Mouse (Mus musculus): ENCODE data around the gene Ush1g.

Ush1g gene

DNA sequence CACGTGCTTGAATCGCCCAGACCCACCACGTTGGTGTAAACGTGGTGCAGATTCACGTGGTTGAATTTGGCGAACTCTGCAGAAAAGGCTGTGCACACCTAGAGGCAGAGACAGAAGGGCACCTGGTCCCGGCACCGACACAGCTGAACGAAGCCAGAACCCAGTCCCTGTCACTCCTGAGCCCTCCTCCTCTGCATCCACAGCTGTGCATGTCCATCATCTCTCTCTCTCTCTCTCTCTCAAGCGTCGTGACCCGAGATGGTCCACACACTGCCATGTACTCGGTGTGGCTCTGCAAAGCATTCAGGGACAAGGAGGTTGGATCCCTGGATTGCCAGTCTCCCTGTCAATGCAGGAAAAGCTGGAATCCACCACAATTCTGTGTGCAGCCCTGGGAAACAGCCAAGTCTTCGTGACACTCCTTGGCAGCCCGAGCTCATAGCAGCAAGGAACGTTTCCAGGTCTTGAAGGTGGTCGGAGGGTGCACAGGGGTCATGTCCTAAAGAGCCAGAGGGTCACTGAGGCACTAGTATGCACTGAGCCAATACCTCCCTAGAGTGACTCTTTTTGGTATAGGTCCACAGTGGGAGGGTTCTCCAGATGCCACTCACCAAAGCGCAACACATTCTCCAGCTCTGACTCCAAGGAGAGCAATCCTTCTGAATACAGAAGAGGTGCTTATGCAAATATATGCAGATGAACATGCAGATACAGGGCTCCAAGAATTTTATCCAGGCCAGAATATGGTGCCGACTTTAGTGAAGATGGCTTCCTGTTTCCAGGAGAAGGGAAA lies 35.4 kb downstream of the Ush1g start:
- ChIA-PET POLR2A (interaction anchor here in 3 of 4 experiments (0.6 to 4.1 kb wide), 16 partner anchors 9 to 1806 kb away, joined by 3 to 46 read pairs (median 4); partner anchors contain the start of genes Fdxr (in 3 of the 3), Fads6 (in 2 of the 3), Grin2c (in 1 of the 3) and Jpt1 (in 1 of the 3)), CTCF (interaction anchor here in 3 of 4 experiments (0.6 to 1.5 kb wide), 9 partner anchors 9 to 576 kb away, joined by 3 to 6 read pairs (median 4); partner anchors contain the start of genes Fdxr (in 1 of the 3), Grin2c (in 1 of the 3) and Ush1g (in 1 of the 3))

DNA sequence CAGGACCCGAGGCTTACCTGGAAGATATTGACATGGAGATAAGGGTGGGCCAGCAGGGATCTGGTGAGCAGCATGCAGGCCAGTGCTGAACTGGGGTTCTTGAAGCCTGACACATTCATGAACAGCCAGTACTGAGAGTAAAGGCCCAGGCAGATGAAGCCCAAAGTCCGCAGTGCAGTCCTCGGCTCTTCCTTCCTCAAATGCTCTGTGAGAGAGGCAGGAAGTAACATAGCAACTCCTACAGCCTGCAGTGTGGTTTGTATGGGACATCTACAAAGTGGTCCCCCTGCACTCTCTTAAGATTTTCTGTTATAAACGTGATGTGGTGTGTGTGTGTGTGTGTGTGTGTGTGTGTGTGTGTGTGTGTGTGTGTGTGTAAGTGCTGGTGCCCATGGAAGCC lies 36.6 kb downstream of the Ush1g start:
- ChIA-PET CTCF (interaction anchor here in 3 of 4 experiments (0.6 to 1.5 kb wide), 5 partner anchors 8 to 103 kb away, joined by 3 to 6 read pairs (median 4); partner anchors contain the start of genes Fdxr (in 1 of the 3), Grin2c (in 1 of the 3) and Ush1g (in 1 of the 3)), POLR2A (interaction anchor here in 3 of 4 experiments (1.4 to 4.1 kb wide), 7 partner anchors 8 to 127 kb away, joined by 3 to 46 read pairs (median 19); partner anchors contain the start of genes Fdxr (in 3 of the 3) and Fads6 (in 1 of the 3))

DNA sequence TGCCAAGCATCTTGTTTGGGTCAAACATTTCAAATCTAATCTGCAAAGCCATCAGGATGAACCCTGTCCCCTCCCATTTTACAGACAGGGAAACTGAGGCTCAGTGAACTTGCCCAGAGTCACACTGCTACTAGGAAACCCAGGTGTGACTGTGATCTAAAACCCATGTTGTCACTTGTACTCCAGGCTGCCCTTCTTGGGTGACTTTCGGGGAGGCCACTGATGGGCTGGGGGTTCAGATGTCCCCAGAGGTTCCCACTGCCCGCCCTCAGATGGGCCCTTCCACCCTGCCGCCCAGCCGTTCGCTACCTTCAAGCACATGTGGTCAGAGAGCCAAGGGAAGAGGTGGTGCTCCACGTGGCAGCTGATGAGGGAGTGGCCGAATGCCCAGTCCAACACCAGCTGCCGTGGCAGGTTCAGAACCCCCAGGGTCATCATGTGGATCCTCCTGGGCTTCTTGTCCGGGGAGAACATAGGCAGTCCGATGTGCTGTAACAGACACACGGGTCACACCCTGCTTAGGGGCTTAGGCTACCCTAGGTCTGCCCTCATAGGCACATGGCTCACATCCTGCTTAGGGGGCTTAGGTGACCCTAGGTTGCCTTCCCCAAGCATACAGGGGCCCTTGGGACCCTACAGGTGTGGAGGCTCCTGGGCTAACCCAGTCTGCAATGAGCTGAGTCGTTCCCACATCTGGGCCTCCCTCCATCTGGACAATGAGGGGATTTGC lies 37.8 kb downstream of the Ush1g start:
- CTCF ChIA-PET = interaction anchor here in 3 of 4 experiments (0.5 to 1.6 kb wide), 3 partner anchors 38 to 93 kb away, joined by 3 to 6 read pairs (median 3); partner anchors contain the start of gene Ush1g (in 1 of the 3)
- POLR2A ChIA-PET = interaction anchor here in 1 of 4 experiments (1.3 to 1.7 kb wide), 2 partner anchors 8 to 9 kb away, joined by 4 read pairs; no protein-coding TSS in a partner anchor

DNA sequence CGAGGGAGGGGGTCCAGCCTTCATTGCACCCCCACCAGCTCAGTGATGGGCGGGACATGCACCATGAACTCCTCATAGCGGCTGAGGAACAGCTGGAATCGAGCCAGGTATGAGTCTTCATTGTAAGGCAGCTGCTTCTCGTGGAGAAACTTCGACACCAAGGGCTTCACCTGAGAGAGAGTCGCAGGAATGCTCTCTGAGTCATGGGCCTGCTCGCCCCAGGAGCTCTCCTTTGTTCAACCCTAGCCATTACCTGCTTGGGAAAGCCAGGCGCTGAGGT lies 38.4 kb downstream of the Ush1g start:
- POLR2A ChIA-PET = interaction anchor here in 2 of 4 experiments (0.6 to 2.2 kb wide), 5 partner anchors 9 to 120 kb away, joined by 3 to 8 read pairs (median 4); partner anchors contain the start of gene Slc9a3r1 (in 1 of the 2)
- CTCF ChIA-PET = interaction anchor here in 2 of 4 experiments (1.2 to 1.6 kb wide), 2 partner anchors 38 to 59 kb away, joined by 3 to 6 read pairs; partner anchors contain the start of gene Ush1g (in 1 of the 2)

DNA sequence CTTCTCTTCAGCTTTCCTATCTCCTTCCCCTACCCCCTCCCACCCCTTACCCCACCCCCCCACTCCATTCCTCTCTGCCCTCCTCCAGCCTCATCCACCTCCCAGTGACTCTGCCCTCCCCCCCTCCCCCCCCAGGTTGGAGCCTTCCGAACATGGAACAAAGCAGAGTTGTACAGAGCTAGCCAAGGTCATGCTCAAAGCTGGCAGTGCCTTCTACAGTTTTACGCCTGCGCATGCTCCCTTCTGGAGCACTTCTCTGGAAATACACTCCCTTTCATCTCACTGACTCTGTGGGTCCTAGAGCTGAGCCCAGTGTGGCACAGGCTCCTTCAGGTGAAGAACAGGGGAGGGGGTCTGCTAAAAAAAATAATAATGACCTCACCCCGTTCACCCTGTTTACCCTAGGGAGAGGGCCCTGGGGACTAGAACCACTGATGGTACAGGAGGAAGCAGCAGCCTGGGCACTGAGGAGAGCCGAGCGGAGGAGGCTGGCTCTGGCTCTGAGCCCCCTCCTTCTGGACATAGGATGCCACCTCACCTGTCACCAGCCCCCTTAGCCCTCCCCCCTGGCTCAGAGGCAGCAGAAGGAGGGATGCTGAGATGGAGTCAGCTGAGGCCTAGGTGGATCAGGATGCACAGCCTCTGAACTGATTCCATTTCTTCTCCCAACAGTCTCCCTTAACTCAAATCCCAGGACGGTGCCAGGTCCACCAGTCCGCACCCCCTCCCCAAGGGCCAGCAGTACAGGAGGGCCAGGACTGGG lies 38.9 kb downstream of the Ush1g start:
- CTCF ChIA-PET = interaction anchor here in 2 of 4 experiments (0.7 to 1.6 kb wide), 5 partner anchors 14 to 438 kb away, joined by 3 to 6 read pairs (median 4); partner anchors contain the start of genes Fads6 (in 1 of the 2) and Ush1g (in 1 of the 2)
- POLR2A ChIA-PET = interaction anchor here (0.6 to 2.2 kb wide), 10 partner anchors 10 to 180 kb away, joined by 3 to 8 read pairs (median 4); partner anchors contain the start of genes Fads6 (in 1 of the 4) and Slc9a3r1 (in 1 of the 4)

DNA sequence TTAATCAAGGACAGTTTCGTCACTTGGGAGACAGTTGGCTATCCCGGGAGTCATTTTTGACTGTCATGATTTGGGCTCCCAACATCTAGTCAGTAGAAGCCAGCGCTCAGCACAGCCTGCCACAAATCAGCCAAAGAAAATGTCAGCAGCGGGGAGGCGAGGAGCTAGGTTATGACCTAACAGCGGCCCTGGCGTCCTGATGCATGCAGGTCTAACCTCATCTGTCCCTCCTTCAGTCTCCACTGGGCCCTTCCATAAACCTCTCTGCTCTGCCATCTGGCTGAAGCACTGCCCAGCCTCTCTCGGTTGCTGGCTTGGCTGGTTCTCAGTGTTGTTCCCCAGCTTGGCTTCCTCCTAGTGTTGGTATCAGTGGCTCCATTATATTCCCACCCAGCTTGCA lies 39.5 kb downstream of the Ush1g start:
- ChIA-PET POLR2A (interaction anchor here in 3 of 4 experiments (0.8 to 2.2 kb wide), 8 partner anchors 10 to 179 kb away, joined by 3 to 8 read pairs (median 4); partner anchors contain the start of genes Fads6 (in 1 of the 3) and Slc9a3r1 (in 1 of the 3)), CTCF (interaction anchor here in 2 of 4 experiments (0.7 to 1.6 kb wide), 5 partner anchors 15 to 438 kb away, joined by 3 to 6 read pairs (median 4); partner anchors contain the start of genes Fads6 (in 1 of the 2) and Ush1g (in 1 of the 2))

DNA sequence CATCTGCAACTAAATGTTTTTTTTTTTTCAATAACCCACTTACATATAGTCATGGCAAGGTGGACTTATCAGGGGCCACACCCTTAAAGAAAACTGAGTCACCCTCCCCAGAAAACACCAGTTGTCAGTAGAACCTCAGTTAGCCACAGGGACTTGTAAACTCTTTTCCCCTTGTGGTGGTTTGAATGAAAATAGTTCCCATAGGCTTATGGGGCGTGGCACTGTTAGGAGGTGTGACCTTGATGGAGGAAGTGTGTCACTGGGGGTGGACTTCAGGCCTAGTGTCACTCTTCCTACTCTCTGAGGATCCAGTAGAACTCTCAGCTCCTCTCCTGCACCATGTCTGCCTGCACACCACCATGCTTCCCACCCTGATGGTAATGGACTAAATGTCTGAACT lies 42.1 kb downstream of the Ush1g start:
- CTCF ChIA-PET = interaction anchor here in 1 of 4 experiments (1.1 kb wide), 1 partner anchor 57 kb away, joined by 12 read pairs; no protein-coding TSS in a partner anchor

DNA sequence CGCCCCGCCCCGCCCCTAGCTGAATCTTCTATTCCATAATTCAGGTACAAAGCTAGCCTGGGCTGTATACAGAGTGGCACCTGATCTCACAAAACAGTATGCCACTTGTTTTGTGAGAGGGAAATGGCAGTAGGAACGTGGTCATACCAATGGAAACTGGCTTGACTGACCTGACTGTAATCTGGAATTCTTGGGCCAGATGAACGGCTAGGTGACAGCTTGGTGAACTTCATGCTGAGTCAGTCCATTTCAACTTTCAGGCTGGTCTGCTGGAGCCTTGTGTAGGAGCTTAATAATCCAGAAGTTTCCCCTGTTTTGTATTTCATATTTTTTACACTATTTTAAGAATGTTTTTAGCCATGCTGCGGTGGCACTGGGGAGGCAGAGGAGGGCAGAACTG lies 43.7 kb downstream of the Ush1g start:
- ChIA-PET CTCF (interaction anchor here in 1 of 4 experiments (1.7 to 2.5 kb wide), 3 partner anchors 12 to 150 kb away, joined by 4 to 22 read pairs (median 21); partner anchors contain the start of gene Grin2c), POLR2A (interaction anchor here in 3 of 4 experiments (0.7 to 3.1 kb wide), 13 partner anchors 9 to 746 kb away, joined by 3 to 32 read pairs (median 10); partner anchors contain the start of genes Nat9 (in 1 of the 3) and Tmem104 (in 1 of the 3))

More for the DNA sequence above, 42.1 kb downstream of the Ush1g start:
- POLR2A ChIA-PET = no interaction called here

DNA sequence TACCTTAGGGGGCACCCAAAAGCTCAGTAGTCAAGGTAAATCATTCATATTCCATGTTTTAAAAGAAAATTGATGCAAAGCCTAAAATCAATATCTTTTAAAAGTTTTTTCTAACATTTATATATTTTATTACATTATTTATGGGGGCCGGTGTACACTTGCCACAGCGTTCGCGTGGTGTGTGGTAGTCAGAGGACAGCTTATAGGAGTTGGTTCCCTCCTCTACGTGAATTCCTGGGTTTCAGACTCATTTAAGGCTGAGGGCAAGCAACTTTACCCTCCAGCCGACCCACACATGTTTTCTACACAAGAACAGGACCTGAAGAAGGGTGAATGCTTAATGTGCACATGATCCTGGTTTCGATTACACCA lies 44.3 kb downstream of the Ush1g start:
- CTCF ChIA-PET = interaction anchor here (0.5 to 2.5 kb wide), 26 partner anchors 9 to 754 kb away, joined by 3 to 22 read pairs (median 4); partner anchors contain the start of genes Cdr2l (in 1 of the 4), Grin2c (in 1 of the 4) and Slc9a3r1 (in 1 of the 4)
- POLR2A ChIA-PET = interaction anchor here (0.6 to 3.2 kb wide), 103 partner anchors 9 to 1156 kb away, joined by 3 to 46 read pairs (median 5); partner anchors contain the start of genes Slc9a3r1 (in 4 of the 4), Grin2c (in 3 of the 4), Jpt1 (in 3 of the 4) and Cdr2l (in 2 of the 4)

DNA sequence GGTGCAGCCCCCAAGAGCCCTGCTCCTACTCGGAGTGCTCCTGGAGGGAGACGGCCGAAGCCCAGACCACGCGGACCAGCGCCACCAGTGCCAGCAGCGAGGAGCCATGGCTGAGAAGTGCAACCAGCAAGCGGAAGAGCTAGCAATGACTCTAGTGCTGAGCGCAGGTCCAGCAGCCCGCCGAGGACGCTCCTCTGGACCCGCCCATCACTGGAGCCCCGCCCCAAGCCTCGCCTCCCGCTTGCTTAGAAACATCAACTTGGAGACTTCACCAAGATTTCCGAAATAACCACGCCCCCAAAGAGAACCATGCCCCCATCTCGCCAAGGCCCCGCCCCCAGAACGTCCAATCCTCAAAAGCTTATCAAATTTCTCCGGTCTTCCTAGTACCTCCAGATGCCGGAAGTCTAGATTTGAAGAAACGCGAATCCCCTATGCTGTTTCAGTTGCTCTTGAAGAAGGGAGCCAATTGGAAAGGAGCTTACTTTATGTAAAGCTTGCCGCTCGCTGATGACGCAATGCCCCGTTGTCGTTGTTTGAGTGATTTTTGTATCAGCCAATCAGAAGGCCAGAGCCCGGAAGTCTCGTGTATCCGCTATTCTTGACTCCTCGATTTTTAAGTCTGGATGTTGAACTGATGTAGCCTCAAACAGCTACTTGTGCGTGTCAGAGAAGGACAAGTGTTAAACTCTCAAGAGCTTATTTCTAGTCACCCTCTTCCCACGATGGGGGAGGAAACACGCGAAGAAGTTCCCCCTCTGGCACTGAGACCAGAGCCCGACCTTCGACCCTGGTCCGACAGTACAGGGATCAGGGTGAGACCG lies 44.8 kb downstream of the Ush1g start, which contains the start of gene Fdxr:
TSS of gene Fdxr (minus strand) at position 271 of the 824 bp plus-strand sequence.
- POLR2A ChIA-PET = interaction anchor here (0.6 to 3.2 kb wide), 133 partner anchors 9 to 1157 kb away, joined by 3 to 46 read pairs (median 4); partner anchors contain the start of genes Fads6 (in 4 of the 4), Slc9a3r1 (in 4 of the 4), Grin2c (in 3 of the 4) and Jpt1 (in 3 of the 4)

DNA sequence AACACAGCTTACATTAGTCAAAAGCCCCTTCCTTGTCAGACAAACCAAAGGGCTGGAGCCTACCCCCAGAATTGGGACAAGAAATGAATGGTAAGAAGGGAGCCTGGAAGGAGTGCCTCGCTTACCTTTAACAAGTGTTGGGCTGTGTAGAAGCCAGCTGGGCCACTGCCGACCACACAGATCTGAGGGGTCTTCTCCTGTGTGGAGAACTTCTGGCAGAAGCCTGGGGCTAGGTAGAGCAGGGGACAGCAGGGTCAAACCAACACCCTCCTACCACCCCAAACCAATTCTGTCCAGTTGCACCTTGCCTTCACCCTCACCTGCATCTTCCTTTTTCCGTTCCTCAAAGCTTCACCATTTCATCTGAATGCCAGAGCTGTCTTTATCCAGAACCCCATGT lies 45.9 kb downstream of the Ush1g start:
- ChIA-PET POLR2A (interaction anchor here (0.6 to 3.2 kb wide), 56 partner anchors 9 to 338 kb away, joined by 3 to 46 read pairs (median 7); partner anchors contain the start of genes Grin2c (in 3 of the 4), Fads6 (in 2 of the 4), Jpt1 (in 2 of the 4) and Slc9a3r1 (in 2 of the 4)), CTCF (interaction anchor here (0.5 to 2.5 kb wide), 16 partner anchors 10 to 186 kb away, joined by 3 to 22 read pairs (median 4); partner anchors contain the start of genes Grin2c (in 1 of the 4) and Slc9a3r1 (in 1 of the 4))

More for the DNA sequence above, 44.8 kb downstream of the Ush1g start, which contains the start of gene Fdxr:
- CTCF ChIA-PET = interaction anchor here (0.5 to 2.5 kb wide), 40 partner anchors 9 to 754 kb away, joined by 3 to 22 read pairs (median 4); partner anchors contain the start of genes Grin2c (in 2 of the 4), Slc9a3r1 (in 2 of the 4), Cdr2l (in 1 of the 4) and Fads6 (in 1 of the 4)

DNA sequence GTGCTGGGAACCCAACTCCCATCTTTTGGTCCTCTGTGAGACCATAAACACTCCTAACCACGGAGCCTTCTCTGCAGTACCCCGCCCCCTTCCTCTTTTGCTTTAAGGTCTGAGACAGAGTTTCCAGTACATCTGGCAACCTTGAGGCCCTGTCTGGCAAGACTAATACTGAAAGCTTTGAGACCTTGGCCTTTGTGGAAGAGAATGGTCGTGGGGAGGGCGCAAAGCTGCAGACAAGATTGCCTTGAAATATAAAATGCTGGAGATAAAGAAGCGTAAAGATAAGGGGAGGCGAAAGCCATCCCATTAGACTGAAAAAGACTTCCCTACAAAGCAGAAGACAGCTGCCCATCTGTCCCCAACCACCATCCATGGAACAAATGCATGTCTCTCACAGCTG lies 46.3 kb downstream of the Ush1g start:
- ChIA-PET POLR2A (interaction anchor here in 3 of 4 experiments (0.6 to 3.2 kb wide), 22 partner anchors 9 to 238 kb away, joined by 3 to 46 read pairs (median 8); partner anchors contain the start of genes Grin2c (in 2 of the 3), Slc9a3r1 (in 2 of the 3) and Jpt1 (in 1 of the 3)), CTCF (interaction anchor here in 3 of 4 experiments (0.5 to 1.9 kb wide), 7 partner anchors 47 to 186 kb away, joined by 3 to 10 read pairs (median 3); no protein-coding TSS in a partner anchor)

DNA sequence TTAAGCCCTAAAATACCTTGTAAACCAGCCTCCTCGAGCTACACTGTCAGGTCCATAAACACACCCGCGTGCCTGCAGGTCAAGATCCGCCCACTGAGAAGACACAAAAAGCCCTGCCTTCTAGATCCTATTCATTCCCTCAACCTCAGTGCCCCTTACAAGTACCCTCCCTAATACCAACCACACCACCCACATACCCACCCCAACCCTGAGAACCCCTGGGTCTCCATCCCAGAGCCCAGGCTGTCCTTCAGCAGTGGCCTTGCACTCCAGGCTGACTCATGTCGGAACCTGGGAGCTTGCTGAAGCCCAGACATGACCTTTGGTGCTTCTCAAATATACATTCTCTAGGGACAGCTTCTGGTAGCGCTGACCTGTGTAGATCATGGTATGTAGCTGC lies 47.1 kb downstream of the Ush1g start:
- POLR2A ChIA-PET = interaction anchor here in 3 of 4 experiments (1.1 to 3.2 kb wide), 7 partner anchors 9 to 121 kb away, joined by 3 to 15 read pairs (median 3); partner anchors contain the start of gene Slc9a3r1 (in 1 of the 3)
- CTCF ChIA-PET = interaction anchor here in 2 of 4 experiments (1.0 to 1.4 kb wide), 2 partner anchors 71 to 185 kb away, joined by 3 read pairs; no protein-coding TSS in a partner anchor

DNA sequence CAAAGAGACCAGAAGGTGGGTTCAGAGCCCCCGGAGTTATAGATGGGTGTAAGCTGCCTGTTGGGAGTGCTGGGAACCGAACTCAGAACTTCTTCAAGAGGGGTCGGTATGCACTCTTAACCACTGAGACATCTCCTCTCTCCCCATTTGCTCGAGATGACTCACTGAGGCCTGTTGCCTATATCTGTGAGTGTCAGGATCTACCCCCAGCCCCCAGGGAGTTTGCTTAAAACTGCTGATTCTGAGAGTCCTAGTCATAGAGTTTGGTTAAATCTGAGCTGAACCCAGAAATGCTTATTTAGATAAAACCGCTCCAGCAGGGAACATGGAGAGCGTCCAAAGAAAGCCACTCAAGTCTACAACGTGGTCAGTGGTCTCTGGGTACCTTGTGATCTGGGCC lies 47.7 kb downstream of the Ush1g start:
- POLR2A ChIA-PET = interaction anchor here in 3 of 4 experiments (0.6 to 1.4 kb wide), 6 partner anchors 13 to 111 kb away, joined by 3 to 4 read pairs (median 3); partner anchors contain the start of gene Slc9a3r1 (in 1 of the 3)

DNA sequence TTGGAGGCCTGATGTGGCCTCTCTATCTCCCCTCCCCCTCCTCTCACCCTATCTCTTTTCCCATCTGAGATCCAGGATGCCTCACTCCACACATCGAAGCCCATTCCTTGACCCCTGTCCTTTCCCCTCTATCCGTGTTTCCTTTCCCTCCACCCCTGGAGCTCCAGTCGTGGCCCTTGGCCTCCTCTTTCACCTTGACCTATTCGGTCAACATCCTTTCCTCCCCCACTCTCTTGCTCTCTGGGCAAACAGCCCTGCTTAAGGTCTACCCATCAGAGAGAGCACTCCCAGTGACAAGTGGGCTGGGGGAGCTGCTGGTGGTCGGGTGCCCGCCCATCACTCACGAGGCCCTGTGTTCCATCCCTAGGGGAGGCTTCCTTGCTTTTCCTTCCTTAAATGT lies 48.1 kb downstream of the Ush1g start:
- POLR2A ChIA-PET = interaction anchor here in 2 of 4 experiments (0.6 to 2.0 kb wide), 4 partner anchors 16 to 110 kb away, joined by 3 to 5 read pairs (median 4); partner anchors contain the start of gene Slc9a3r1 (in 1 of the 2)
- CTCF ChIA-PET = interaction anchor here in 3 of 4 experiments (1.4 to 10.0 kb wide), 3 partner anchors 70 to 71 kb away, joined by 4 to 112 read pairs (median 19); no protein-coding TSS in a partner anchor

More for the DNA sequence above, 47.7 kb downstream of the Ush1g start:
- CTCF ChIA-PET = interaction anchor here in 2 of 4 experiments (1.0 to 10.0 kb wide), 2 partner anchors 71 to 185 kb away, joined by 3 to 112 read pairs; no protein-coding TSS in a partner anchor

Measured in embryonic stem cell, embryonic (primary cell).